Mouse (Mus musculus) adrenal gland, postnatal 14 days (tissue): ENCODE results near the gene Slc2a3. TPM values are rescaled to one million over a fixed set of nuclear protein-coding genes. Genes with fewer than 3 reads are reported as not detected.
A peak's percentile ranks its signal among the peaks of the same experiment; 100 is the strongest.

Experiments
- DNase-seq: peaks from one replicate; pipeline ENCODE4 v3.0.0; 2021; ENCODE audit warnings: mixed read lengths
- long read RNA-seq, 2 experiments: library from polyadenylated mRNA; stranded (forward); transcript quantifications; one replicate each; pipeline ENCODE4 v2.0.0; 2021
- total RNA-seq: library from RNA; stranded (reverse); gene quantifications from 2 replicates; pipeline ENCODE4 v1.2.3, GENCODE M21; 2021

Slc2a3 gene
- total RNA-seq = 8.5 and 14.9 TPM in 2 replicates
- long read RNA-seq, experiment 1, transcript Slc2a3-201 (10 exons, 3,959 nt) = major isoform, 14 of 20 reads
- long read RNA-seq, experiment 1, partial matches to known transcripts = 0 of 20 reads
- long read RNA-seq, experiment 1, other reads (novel, unspliced or antisense) = 6 of 20 reads
- long read RNA-seq, experiment 2, transcript Slc2a3-201 (10 exons, 3,959 nt) = major isoform, 15 of 22 reads
- long read RNA-seq, experiment 2, partial matches to known transcripts = 1 of 22 reads
- long read RNA-seq, experiment 2, other reads (novel, unspliced or antisense) = 6 of 22 reads

DNA sequence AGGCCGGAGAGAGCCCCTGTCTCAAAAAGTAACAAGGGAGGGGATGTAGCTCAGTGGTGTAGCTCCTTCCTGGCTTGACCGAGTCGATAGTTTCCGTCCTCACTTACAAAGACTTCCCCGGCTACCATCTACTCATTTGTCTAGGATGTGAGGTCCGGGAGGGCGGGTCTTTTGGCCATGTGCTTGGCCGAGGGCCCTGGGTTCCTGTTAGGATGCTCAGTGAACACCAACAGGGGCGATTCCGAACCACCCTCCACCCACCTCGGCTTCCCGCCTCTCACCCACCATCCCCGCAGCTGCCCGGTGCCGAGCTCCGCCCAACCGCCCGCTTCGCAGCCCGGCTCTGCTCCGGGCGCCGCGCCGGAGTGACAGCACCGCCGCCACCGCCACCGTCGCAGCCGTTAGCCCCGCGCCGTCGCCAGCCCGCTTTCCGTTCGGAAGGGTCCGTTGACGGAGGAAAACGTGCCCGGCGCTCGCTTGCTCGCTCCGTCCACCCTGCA, at the start of gene Slc2a3:
Slc2a3 (minus strand) TSS at position 340 of the 500 bp plus-strand sequence.
- peak; percentile 67 for DNase-seq

DNA sequence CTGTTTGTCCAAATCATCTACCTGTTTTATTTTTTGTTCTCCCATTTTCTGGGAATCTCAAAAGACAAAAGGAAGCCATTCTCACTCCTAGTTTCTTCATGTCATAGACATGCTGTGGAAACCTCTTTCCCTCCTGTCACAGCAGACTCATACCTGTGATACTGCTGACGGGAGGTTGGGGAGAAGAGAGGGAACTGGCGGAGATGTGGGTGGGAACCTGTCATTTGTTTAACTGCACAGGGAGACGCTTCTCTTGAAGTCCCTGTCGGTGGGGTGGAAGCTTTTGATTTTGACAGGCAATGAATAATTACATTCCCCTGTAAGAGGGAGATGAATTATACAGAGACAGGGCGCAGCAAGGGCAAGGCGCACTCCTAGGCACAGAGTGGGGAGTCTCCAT, 42.3 kb upstream of the Slc2a3 start:
- DNase-seq = no peak

DNA sequence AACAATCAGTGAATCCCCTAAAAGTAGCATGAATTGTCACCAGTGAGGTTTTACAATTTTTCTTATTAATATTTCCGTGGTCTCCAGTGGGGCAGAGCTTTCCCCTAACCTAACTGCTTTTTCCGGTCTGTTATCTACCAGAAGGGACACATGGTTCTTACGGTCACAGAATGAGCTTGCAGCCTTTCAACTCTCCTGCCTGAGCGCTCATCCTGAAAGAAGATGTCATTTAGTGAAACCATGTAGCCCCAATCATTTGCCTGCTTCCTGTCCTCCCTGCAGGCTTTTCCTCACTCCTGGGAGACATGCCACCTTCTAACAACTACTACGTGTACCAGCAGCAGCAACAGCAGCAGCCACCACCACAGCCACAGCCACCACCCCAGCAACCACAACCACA, 36.1 kb upstream of the Slc2a3 start:
- no peak for DNase-seq

DNA sequence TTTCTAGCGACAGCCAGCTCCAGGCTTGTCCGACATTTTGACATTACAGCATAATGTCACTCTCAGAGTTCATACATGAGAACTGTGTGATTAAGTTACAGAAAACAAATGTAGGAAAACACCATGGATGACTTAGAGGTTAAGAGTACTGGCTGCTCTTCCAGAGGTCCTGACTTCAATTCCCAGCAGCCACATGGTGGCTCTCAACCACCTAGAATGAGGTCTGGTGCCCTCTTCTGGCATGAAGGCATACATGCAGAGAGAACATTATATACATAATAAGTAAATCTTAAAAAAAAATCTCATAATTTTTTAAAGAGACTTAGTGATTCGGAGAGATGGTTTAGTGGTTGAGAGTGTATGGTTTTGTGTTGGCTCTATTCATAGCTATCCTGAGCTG, 35.5 kb upstream of the Slc2a3 start:
- no peak for DNase-seq

DNA sequence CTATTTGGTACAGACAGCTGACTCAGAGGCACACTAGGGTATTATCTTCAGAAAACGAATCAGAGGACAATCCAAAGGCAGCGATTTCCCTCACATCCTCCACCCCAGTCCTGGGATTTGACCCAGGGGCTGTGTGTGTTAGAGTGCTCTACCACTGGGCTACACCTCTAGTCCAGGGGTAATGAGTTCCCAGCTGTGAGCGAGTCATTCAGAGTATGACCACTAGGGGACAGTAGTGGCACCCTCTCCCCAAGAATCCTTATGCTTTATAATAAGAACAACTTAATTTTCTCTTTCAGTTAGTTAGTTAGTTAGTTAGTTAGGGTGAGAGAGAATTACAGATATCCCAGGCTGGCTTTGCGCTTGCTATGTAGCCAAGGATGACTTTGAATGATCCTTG, 32.9 kb upstream of the Slc2a3 start:
- DNase-seq = peak; percentile 60

DNA sequence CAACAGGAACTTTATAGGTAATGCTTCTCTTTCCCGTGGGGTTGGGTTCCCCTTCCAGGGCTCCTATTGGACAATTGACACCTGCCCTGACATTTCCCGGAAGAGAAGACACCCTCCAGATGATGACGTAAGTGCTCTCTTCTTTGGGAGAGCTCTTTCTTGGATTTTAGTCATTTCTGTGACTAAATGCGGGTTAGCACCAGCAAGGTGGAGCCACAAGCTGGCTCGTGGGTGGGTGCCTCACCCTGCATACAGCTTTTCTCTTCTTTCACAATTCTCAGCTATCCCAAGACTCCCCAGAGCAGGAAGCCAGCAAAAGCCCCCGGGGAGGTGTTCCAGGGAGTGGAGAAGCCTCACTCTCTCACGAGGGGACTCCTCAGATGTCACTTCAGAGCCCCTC, 31.4 kb upstream of the Slc2a3 start:
- DNase-seq = no peak

DNA sequence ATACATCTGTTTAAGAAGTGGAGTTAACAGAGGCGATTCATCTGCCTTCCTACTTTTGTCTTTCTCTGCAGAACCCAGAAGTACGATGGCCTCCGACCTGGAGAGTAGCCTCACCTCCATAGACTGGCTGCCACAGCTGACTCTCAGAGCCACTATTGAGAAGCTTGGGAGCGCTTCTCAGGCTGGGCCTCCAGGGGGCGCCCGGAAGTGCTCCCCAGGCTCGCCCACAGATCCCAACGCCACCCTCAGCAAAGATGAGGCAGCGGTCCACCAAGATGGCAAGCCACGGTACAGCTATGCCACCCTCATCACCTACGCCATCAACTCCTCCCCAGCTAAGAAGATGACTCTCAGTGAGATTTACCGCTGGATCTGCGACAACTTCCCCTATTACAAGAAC, 26.6 kb upstream of the Slc2a3 start:
- DNase-seq = peak; percentile 63

DNA sequence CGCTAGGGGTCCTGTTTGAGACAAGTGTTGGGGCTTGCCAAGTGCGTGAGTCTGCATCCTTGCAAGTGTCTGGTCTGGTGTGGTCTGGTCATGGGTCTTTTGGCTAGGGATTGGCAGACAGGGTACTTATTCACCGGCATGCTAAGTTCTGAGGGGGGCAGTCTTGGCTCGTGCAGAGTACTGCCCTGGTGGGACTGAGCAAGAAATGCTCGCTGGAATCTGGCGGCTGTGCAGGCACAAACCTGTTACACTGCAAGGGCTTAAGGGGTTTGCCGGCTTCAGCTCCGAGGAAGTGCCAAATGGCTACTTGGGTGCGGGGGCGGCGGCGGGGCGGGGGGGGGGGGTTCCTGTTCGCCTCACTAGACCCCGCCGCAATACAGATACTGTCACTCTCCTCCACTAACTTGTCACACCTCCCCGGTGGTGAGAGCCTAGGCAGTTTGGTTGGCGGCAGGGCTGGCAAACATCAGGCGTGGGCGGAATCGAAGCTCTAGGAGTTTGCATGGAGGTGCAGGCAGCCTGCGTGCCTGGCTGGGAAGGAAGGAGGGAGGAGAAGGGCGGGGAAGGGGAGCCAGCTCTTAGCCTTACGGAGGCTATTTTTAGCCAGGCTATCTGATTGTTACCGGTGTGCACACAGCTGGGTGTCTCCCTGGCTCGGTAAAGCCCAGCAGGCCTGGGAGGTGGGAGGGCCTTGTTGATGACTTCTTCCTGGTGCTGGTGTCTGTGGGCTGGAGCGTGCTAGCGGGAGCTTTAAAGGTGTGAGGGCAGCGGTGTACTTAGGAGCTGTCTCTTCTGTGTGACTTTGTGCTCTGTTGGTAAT, 24.7 kb upstream of the Slc2a3 start:
- peak; percentile 84 for DNase-seq

DNA sequence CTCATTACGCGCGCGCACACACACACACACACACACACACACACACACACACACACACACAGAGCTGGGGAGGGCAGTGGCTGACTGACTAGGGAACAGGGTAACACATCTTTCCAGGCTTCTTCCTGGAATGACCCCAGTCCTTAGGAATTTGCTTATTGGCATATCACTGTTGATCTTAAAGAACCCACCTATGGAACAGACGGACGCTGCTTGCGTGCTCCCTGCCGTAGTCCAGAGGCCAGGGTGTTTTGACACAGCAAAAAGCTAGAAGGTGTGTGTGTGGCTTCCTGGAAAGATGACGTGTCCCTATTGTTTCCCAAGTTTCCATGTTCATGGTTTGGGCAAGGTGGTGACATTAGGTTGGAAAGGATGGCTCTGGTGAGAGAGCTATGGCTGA, 23.7 kb upstream of the Slc2a3 start:
- no peak for DNase-seq

DNA sequence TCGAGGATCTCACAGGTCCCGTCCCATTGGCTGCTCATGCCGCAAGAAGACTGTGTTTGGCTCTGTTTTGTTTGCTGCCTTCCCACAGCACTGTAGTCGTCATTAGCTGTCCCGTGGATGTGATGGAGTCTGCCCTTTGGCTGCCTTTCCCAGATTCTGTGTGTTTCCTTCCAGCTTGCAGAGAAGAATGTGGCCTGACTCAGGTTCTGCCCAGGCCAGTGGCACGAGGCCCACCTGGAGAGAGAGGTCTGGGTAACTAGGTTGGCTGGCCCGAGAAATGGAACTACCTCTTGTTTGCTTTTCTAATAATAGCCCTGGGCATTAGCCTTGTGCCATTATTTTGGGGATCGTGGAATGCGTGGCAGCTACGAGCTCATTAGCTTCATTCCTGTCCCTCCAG, 22.6 kb upstream of the Slc2a3 start:
- peak; percentile 20 for DNase-seq

DNA sequence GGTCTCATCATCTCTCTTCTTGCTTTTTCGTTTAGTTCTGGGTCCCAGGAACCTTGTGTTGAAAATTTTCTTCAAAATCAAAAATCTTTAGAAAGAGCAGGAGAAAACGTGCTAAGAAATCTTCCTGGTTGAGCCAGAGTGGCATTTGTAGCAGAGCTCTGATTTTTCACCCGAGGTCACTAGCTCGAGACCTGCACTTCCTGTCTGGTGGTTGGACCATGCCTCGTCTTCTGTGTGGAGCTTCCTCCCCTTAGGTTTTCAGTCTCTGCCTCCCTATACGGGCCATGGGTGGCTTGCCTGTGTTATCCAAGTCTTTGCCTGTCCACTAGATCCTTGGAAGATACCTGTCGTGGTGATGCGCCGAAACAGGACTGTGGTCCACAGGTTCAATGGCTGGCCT, 20.4 kb upstream of the Slc2a3 start:
- no peak for DNase-seq

DNA sequence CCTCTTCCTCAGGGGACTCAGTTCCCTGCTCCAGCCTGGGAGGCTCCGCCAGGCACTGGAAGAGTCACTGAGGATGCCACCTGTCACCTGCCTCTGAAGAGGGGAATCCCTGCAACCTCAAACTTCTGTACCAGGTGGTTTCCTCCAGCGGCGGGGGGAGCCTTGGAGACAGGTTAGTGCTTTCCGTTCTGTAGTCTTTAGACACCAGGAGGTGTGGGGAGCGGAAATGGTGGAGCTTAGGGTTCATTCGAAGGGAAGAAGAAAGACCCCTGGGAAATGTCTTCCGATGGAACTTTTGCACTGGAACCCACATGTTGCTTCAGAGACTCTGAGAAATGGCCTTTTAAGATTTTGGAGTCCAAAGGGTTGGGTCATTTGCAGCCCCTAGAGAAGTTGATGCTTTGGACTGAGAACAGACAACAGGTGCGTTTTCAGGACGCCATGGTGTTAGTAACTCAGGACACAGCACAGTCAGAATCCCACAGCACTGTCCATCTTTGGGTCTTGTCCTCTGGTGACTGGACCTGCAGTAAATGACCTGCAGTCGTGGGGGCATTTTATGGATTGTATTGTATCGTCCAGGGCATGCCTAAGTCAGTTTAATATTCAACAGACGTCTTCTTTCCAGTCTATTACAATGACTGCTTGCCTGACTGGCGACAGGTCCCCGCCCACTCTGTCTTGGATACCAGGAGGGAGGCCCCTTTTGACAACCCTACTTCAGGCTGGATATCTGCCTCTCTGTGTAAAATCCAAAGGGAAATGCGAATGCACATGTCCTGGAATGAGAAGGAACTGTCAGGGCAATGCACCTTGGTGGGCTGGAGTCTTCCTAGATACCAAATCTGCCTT, 19.6 kb upstream of the Slc2a3 start:
- no peak for DNase-seq

DNA sequence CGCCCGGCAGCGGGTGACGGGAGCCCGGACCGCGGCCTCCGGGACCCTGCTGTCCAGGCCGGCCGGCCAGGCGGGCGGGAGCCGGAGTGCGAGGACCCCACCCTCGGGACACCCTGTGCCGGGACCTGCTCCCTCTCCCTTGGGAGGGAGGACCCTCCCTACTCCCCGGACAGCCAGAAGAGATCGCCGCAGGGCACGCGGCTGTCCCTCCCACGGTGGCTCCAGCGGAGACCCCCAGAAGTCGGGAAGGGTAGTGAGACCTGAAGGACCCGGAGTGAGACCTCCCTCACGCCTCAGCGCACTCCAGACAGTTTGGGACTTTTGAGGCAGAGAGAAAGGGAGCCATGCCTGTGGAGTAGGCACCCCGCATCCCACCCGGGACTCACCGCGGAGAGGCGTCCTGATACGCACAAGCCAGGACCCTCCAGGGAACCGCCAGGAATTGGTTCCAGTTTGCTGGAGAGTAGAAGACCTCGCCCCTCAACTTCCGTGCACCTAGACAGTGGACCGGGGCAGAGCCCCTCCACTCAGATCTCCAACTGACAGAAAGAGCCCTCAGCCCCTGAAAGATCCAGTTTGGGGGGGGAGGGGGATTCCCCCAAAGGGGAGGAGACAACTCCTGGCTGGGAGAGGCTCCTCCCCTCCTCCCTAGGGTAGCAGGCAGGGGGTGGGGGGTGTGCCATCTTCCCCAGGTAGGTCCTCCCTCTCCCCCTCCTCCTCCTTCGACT, 18.8 kb upstream of the Slc2a3 start:
- peak; percentile 57 for DNase-seq

DNA sequence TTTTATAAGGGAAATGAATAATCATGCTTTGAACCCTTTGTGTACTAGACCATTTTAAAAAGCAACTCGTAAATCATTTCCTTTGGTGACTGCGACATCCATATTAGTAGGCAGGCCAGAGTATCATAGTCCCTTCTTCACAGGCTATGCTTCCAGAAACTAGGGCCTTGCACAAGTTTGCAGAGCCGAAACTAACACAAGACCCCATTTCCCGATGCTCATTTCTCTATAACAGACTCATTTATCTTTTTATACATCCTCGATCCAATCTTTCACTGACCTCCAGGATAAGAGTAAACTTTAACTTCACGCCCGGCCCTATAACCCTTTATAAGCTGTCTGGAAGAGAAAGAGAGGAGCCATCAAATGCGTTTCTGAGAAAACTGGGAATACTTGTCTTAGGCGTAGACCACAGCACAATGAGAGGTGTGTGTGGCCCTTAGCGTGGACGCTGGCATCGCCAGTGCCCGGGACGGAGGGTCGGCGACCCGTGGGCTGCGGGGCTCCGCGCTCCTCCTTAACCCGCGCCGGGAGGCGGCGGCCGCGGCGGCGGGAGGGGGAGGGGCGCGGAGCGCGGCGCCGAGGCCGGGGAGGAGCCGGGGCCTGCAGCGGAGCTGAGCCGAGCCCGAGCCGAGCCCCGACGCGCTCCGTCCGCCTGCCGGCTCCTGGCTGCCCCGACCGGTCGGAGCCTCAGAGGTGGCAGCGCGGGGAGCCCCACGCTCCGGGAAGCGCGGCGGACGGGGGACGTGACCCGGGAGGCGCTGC, 18.0 kb upstream of the Slc2a3 start, which contains the start of gene Foxj2:
Foxj2 (plus strand) TSS at position 609 of the 765 bp plus-strand sequence.
- peak; percentile 89 for DNase-seq

DNA sequence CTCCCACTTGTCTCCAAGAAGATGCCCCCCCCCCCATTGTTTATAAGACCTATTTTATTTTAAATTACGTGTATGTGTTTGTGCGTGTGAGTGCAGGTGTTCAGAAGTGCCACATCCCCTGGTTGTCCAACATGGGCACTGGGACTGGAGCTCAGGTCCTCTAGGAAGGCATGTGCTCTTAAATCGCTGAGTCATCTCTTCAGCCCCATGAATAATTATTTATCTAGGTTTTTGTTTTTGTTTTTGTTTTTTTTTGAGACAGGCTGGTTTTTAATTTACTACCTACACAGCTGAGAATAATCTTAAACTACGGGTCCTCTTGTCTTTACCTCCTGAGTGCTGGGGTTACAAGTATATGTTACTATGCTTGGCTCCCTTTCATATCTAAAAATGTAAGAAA, 12.2 kb upstream of the Slc2a3 start:
- DNase-seq = no peak

DNA sequence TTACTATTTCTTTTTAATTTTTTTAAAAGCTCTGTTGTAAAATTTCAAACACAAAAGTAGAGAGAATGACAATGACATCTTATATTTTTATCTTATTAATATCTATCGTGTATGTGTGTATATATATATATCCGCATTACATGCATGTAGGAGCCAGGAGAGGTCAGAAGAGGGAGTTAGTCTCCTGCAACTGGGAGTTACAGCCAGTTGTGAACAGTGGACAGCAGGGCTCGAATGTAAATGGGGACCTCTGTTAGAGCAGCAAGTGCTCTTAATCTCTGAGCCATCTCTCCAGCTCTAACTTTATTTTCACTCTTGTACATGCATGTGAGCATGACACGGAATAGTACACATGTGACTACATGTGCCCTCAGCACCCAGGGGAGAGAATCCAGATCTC, 11.3 kb upstream of the Slc2a3 start:
- no peak for DNase-seq

DNA sequence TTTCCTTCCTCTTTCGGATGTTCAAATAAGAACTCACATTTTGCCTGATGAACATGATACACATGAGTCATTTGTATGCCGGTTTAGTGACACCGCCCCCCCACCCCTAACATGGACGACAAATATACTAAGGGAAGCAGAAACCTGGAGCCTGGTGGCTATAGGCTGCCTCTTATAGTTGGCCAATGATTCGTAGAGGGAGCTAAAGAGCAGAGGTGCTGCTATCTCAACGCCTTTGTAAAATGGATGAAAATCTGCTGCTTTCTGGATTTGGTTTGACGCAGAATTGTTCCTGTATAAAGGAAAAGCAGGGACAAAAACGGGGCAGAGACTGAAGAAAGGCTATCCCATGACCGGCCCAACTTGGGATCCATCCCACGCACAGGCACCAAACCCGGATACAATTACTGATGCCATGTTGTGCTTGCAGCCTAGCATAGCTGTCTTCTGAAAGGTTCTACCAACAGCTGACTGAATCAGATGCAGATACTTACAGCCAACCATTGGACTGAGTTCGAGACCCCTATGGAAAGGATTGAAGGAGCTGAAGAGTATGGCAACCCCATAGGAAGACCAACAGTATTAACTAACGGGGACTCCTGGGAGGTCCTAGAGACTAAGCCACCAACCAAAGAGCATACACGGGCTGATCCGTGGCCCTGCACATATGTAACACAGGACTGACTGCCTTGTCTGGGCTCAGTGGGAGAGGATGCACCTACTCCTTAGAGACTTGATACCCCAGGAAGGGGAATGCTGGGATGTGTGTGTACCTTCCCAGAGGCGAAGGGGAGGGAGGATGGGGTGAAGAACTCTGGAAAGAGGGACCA, 10.5 kb upstream of the Slc2a3 start:
- peak; percentile 62 for DNase-seq

DNA sequence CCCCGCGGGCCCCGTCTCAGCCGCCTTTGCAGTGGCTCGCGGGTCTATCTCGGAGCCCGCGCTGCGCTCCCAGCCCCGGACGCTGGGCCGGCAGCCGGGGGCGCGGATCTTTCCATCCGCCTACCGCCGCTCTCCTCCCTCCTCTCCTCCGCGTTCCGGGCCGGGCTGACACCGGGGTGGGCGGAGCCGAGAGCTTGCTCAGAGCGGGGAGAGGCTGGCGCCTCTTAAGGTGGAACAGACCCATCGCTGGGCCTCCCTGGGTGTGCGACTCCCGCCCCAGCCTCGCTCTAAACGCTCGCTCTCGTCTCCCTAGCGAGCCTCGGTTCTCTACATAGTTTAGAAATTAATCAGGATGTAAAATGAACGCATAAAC, 9.8 kb upstream of the Slc2a3 start:
- DNase-seq = peak; percentile 98

DNA sequence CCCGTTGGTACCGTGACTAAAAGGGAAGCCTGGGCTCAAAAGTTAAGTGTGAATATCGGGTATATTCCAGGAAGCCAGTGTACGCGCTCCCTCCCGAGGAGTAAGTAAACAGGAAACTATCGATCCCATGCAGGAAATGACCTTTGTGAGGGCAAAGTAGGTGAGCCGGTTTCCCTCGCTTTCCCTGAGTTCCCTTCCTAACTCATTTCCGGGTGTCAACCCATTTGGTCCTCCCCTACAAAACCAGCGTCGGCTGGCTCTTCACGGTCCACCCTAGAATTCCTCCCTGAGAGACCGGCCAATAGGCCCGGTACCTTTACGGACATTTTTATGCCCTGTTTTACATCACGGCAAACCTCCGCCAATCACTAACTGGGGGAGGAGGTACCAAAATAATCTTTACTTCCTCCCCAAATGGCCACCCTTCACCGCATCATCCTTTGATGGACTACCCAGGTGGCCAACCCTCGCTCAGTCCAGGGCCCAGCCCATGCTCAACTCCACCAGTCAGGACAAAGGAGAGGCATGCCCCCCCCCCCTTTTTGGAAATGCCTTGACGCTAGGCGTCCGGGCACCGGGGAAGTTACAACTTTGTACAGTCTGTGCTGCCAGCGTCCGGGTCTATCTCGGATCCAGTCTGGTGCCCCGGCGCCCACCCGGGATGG, 9.3 kb upstream of the Slc2a3 start:
- peak; percentile 98 for DNase-seq
